In genomic region chr1:38011647-38012046, GRCm38 (mm10) we compare ENCODE assay signal across 15 mouse cellular contexts. TPM values are rescaled to one million over a fixed set of nuclear protein-coding genes. Genes with fewer than 3 reads are reported as not detected.
A peak's percentile ranks its signal among the peaks of the same experiment; 100 is the strongest.
DNase-seq lines count a peak whose midpoint lies in the region; ATAC-seq lines count a peak whose summit lies in the region.
"Had no signal": no experiment of that assay in that cellular context is flagged by ENCODE, and none has a peak within 500 bp of the region (broad histone marks: within the 10 kb centered on the region; RNA-seq: fewer than 3 reads in every experiment).

No protein-coding gene starts in this region.

- H3K79me2 ChIP-seq in macrophage (ENCODE audit: inconsistent target): peaks cover 92% of the 10 kb centered on the region

- H3K36me3 ChIP-seq in macrophage (ENCODE audit: inconsistent target): no peaks in the 10 kb centered on the region
- H3K36me3 ChIP-seq: embryonic facial prominence, embryonic 13.5 days; hindbrain, embryonic 15.5 days had no signal

- peak overlapping the region; percentile 74 for H3K27ac ChIP-seq in macrophage
- H3K27ac ChIP-seq: embryonic facial prominence, embryonic 13.5 days; hindbrain, embryonic 15.5 days had no signal

- WGBS in macrophage (ENCODE audit: missing documents): 59% methylated on average over 6 of the region's 6 CpGs

- no peak overlapping the region for H3K4me3 ChIP-seq in macrophage (ENCODE audit: inconsistent target)
- H3K4me3 ChIP-seq: embryonic facial prominence, embryonic 13.5 days; hindbrain, embryonic 15.5 days had no signal

- peak; percentile 96 for ATAC-seq in erythroblast, adult 5-6 weeks (replicated peaks; ENCODE audit: low FRiP score, poor library complexity, severe bottlenecking)

- peak; percentile 2 for DNase-seq in thymus, postnatal 0 days (ENCODE audit: low spot score)
- DNase-seq in thymus, postnatal 4 days: no peak
- DNase-seq in yolk sac, embryonic 10.5 days (ENCODE audit: low spot score): peak; percentile 35
- no peak for DNase-seq in lung, postnatal 25 days (ENCODE audit: low spot score)
- no peak for DNase-seq in cerebellum, postnatal 36 days
- no peak for DNase-seq in layer of hippocampus, postnatal 36 days
- DNase-seq: adrenal gland, adult 8-10 months; cerebellum, adult 8-10 months; kidney, postnatal 4 days had no signal

RNA-seq across cellular contexts. Expression of gene Eif5b, which starts 13.8 kb away (rescaled TPM):
- polyA plus RNA-seq in thymus, postnatal 0 days (2015; fragmentation: Nextera tagmentation; extraction: Ambion mirVana): 21.6 and 23.7 TPM in 2 replicates
- 18.6 and 20.5 TPM in 2 replicates for total RNA-seq in erythroblast, adult 5-6 weeks (2015; ENCODE audit: low replicate concordance)
- 10.6 and 20.4 TPM in 2 replicates for total RNA-seq in erythroblast, adult 5-6 weeks (2017; ENCODE audit: low replicate concordance)
- total RNA-seq in macrophage (2018; cell fraction: chromatin; rRNA removed): 100 to 1,000 TPM in 2 of 26 experiments, 10 to 100 TPM in 24; 27.7 to 112 (median 70.6) TPM
- 10 to 100 TPM; 36.6 to 71.0 (median 51.1) TPM for total RNA-seq in macrophage (2018; cell fraction: cytosol; rRNA removed)
- total RNA-seq in macrophage (2018; cell fraction: nucleus; rRNA removed): 100 to 1,000 TPM in 2 of 26 experiments, 10 to 100 TPM in 24; 36.8 to 137 (median 65.5) TPM
- 53.9 to 143 TPM (median 55.6 TPM) in 3 replicates for polyA plus RNA-seq in macrophage (2018)
- total RNA-seq in layer of hippocampus, postnatal 36 days (2021): 10 to 100 TPM; 43.9 to 44.0 TPM

RNA-seq across cellular contexts. Expression of gene Txndc9, which starts 14.0 kb away (rescaled TPM):
- 149 and 150 TPM in 2 replicates for polyA plus RNA-seq in thymus, postnatal 0 days (2015; fragmentation: Nextera tagmentation; extraction: Ambion mirVana)
- 22.6 and 24.0 TPM in 2 replicates for total RNA-seq in erythroblast, adult 5-6 weeks (2015; ENCODE audit: low replicate concordance)
- total RNA-seq in erythroblast, adult 5-6 weeks (2017; ENCODE audit: low replicate concordance): 24.8 and 30.1 TPM in 2 replicates
- 100 to 1,000 TPM in 14 of 26 experiments, 10 to 100 TPM in 12; 60.4 to 157 (median 103) TPM for total RNA-seq in macrophage (2018; cell fraction: chromatin; rRNA removed)
- 10 to 100 TPM; 50.3 to 74.5 (median 60.6) TPM for total RNA-seq in macrophage (2018; cell fraction: cytosol; rRNA removed)
- 100 to 1,000 TPM in 10 of 26 experiments, 10 to 100 TPM in 16; 62.7 to 133 (median 95.9) TPM for total RNA-seq in macrophage (2018; cell fraction: nucleus; rRNA removed)
- 51.7 to 80.7 TPM (median 53.0 TPM) in 3 replicates for polyA plus RNA-seq in macrophage (2018)
- 10 to 100 TPM; 52.3 to 53.9 TPM for total RNA-seq in layer of hippocampus, postnatal 36 days (2021)

RNA-seq across cellular contexts. Expression of gene Lyg1, which starts 54.1 kb away (rescaled TPM):
- polyA plus RNA-seq in thymus, postnatal 0 days (2015; fragmentation: Nextera tagmentation; extraction: Ambion mirVana): 0.30 and 0.59 TPM in 2 replicates
- total RNA-seq in erythroblast, adult 5-6 weeks (2015; ENCODE audit: low replicate concordance): not detected in 2 replicates
- total RNA-seq in erythroblast, adult 5-6 weeks (2017; ENCODE audit: low replicate concordance): not detected in 2 replicates
- total RNA-seq in macrophage (2018; cell fraction: chromatin; rRNA removed): not detected
- total RNA-seq in macrophage (2018; cell fraction: cytosol; rRNA removed): not detected
- not detected for total RNA-seq in macrophage (2018; cell fraction: nucleus; rRNA removed)
- polyA plus RNA-seq in macrophage (2018): not detected in 3 replicates
- total RNA-seq in layer of hippocampus, postnatal 36 days (2021): not detected
- total RNA-seq: adrenal gland, adult 8-10 months; heart, adult 18-20 months; left cerebral cortex, postnatal 25 days had no signal
- polyA plus RNA-seq: embryonic facial prominence, embryonic 13.5 days; hindbrain, embryonic 15.5 days had no signal

Comparison
In these comparisons a context has a peak if more than half of its experiments do, and no peak if none do; other contexts are left out.
1. DNase-seq: peak in thymus, postnatal 0 days (single experiment) and yolk sac, embryonic 10.5 days (single experiment); none in thymus, postnatal 4 days (single experiment), lung, postnatal 25 days (single experiment), cerebellum, postnatal 36 days (0 of 2) and layer of hippocampus, postnatal 36 days (0 of 2).